Mouse (Mus musculus) neural tube, embryonic 15.5 days (tissue): ENCODE data around the gene Nedd4. TPM values are rescaled to one million over a fixed set of nuclear protein-coding genes. Genes with fewer than 3 reads are reported as not detected.

ENCODE experiments used
- polyA plus RNA-seq: library from polyadenylated mRNA; unstranded; fragments of >200 nt; fragmentation: Nextera tagmentation; extraction: Ambion mirVana; gene quantifications from 2 replicates; pipeline ENCODE4 v1.2.1, GENCODE M21; 2015

Gene Nedd4
- polyA plus RNA-seq, 1 experiment from 2014 or later, result 375 TPM

Other genes starting within 250 kb of the Nedd4 start
- 6.4 and 13.2 TPM in 2 replicates for gene Mns1, start 224.3 kb upstream of the Nedd4 start, polyA plus RNA-seq
- gene Tex9, start 170.1 kb upstream of the Nedd4 start, polyA plus RNA-seq, result 26.8 and 36.0 TPM in 2 replicates
- 13.7 and 14.7 TPM in 2 replicates for gene Rfx7, start 130.1 kb upstream of the Nedd4 start, polyA plus RNA-seq
- 0.52 and 0.61 TPM in 2 replicates for gene Prtg, start 144.5 kb downstream of the Nedd4 start, polyA plus RNA-seq